Mouse (Mus musculus) C2C12 (cell line): ENCODE measurements at regions not wholly inside any gene's neighbourhood (a gene's known extent, or its start where the extent isn't known, plus 50 kb on each side); places are given as distances from the start of the nearest gene placed in this dataset.

Source experiments
- H3K27me3 ChIP-seq: one replicate; pipeline ENCODE4 v1.6.1; 2011; ENCODE audit not compliant: control insufficient read depth, insufficient read depth, insufficient read length
- H3K36me3 ChIP-seq: one replicate; pipeline ENCODE4 v1.6.1; 2011; ENCODE audit not compliant: control insufficient read depth, insufficient read depth
- H3K4me3 ChIP-seq: one replicate; pipeline ENCODE4 v1.5.1; 2011; ENCODE audit warnings: mild to moderate bottlenecking, control low read depth; ENCODE audit not compliant: poor library complexity, insufficient read depth, severe bottlenecking
- H3K79me2 ChIP-seq: one replicate; pipeline ENCODE4 v1.6.1; 2011; ENCODE audit not compliant: control insufficient read depth, insufficient read depth
- H3K79me3 ChIP-seq: one replicate; pipeline ENCODE4 v1.6.1; 2011; ENCODE audit warnings: low read depth, control low read depth
- H3ac ChIP-seq: one replicate; pipeline ENCODE3; 2011; ENCODE audit warnings: low read depth; ENCODE audit not compliant: control insufficient read depth, insufficient read length
- CEBPB ChIP-seq: IDR thresholded peaks from one replicate; pipeline ENCODE4 v1.6.1; 2011; ENCODE audit warnings: low read depth, mild to moderate bottlenecking, control low read depth, moderate library complexity
- CTCF ChIP-seq: IDR thresholded peaks from one replicate; pipeline ENCODE4 v1.5.1; 2011; ENCODE audit not compliant: control insufficient read depth, insufficient read depth, insufficient read length
- FOSL1 ChIP-seq: IDR thresholded peaks from one replicate; pipeline ENCODE4 v1.8.0; 2011; ENCODE audit warnings: mild to moderate bottlenecking, low read length; ENCODE audit not compliant: poor library complexity, insufficient read depth, severe bottlenecking
- MAX ChIP-seq: IDR thresholded peaks from one replicate; pipeline ENCODE4 v1.6.1; 2011; ENCODE audit warnings: mild to moderate bottlenecking, control low read depth
- MYOD1 ChIP-seq: IDR thresholded peaks from one replicate; pipeline ENCODE4 v1.6.1; 2011; ENCODE audit warnings: low read depth; ENCODE audit not compliant: control insufficient read depth, insufficient read length
- MYOG ChIP-seq: IDR thresholded peaks from one replicate; pipeline ENCODE4 v1.6.1; 2011; ENCODE audit not compliant: control insufficient read depth, insufficient read length; ENCODE audit errors: extremely low read depth
- USF1 ChIP-seq: IDR thresholded peaks from one replicate; pipeline ENCODE4 v1.6.1; 2011; ENCODE audit warnings: low read depth, mild to moderate bottlenecking, control low read depth, moderate library complexity

- no peaks in the 10 kb centered on the region for H3K36me3 ChIP-seq
- TF ChIP-seq MYOG (no peak), CTCF (no peak), FOSL1 (no peak), USF1 (no peak), CEBPB (no peak), MAX (no peak), MYOD1 (no peak)
- H3K27me3 ChIP-seq = no peaks in the 10 kb centered on the region
- no peak overlapping the region for H3K4me3 ChIP-seq
- no peaks in the 10 kb centered on the region for H3K79me2 ChIP-seq
- H3K79me3 ChIP-seq = no peaks in the 10 kb centered on the region
- no peak overlapping the region for H3ac ChIP-seq
These were observed 79.9 kb upstream of the Tpm1 start for GRCm38 (mm10) chr9:67129095-67129494.

- TF ChIP-seq MAX = no peak
- TF ChIP-seq MYOG = no peak
- TF ChIP-seq USF1 = no peak
- no peak for TF ChIP-seq FOSL1
- TF ChIP-seq CEBPB = no peak
- TF ChIP-seq CTCF = no peak
- no peak for TF ChIP-seq MYOD1
- no peaks in the 10 kb centered on the region for H3K36me3 ChIP-seq
- no peaks in the 10 kb centered on the region for H3K79me3 ChIP-seq
- no peak overlapping the region for H3K4me3 ChIP-seq
- H3ac ChIP-seq = no peak overlapping the region
- H3K79me2 ChIP-seq = no peaks in the 10 kb centered on the region
- no peaks in the 10 kb centered on the region for H3K27me3 ChIP-seq
These were observed 72.5 kb upstream of the Tpm1 start for GRCm38 (mm10) chr9:67121691-67122090.

GRCm38 (mm10) chr9:67118880-67119644, 69.9 kb upstream of the Tpm1 start:
- Histone ChIP-seq H3K79me2 (no peaks in the 10 kb centered on the region), H3K36me3 (no peaks in the 10 kb centered on the region), H3K4me3 (no peak overlapping the region), H3ac (no peak overlapping the region), H3K27me3 (no peaks in the 10 kb centered on the region), H3K79me3 (no peaks in the 10 kb centered on the region)
- TF ChIP-seq MYOG = no peak
- TF ChIP-seq FOSL1 = no peak
- TF ChIP-seq MAX = no peak
- TF ChIP-seq CEBPB = no peak

- no peak overlapping the region for H3ac ChIP-seq
- H3K79me3 ChIP-seq = no peaks in the 10 kb centered on the region
- H3K36me3 ChIP-seq = no peaks in the 10 kb centered on the region
- H3K79me2 ChIP-seq = no peaks in the 10 kb centered on the region
- H3K27me3 ChIP-seq = no peaks in the 10 kb centered on the region
- TF ChIP-seq MYOD1 (no peak), MAX (no peak), CTCF (no peak), FOSL1 (no peak), MYOG (no peak), USF1 (no peak), CEBPB (no peak)
- H3K4me3 ChIP-seq = no peak overlapping the region
These were observed 69.2 kb upstream of the Tpm1 start for GRCm38 (mm10) chr9:67118429-67118828.

GRCm38 (mm10) chr9:67117639-67118038, 68.4 kb upstream of the Tpm1 start:
- no peak overlapping the region for H3K4me3 ChIP-seq
- H3K27me3 ChIP-seq = no peaks in the 10 kb centered on the region
- H3K36me3 ChIP-seq = no peaks in the 10 kb centered on the region
- H3ac ChIP-seq = no peak overlapping the region
- TF ChIP-seq MAX = no peak
- no peak for TF ChIP-seq MYOG
- TF ChIP-seq USF1 = no peak
- no peak for TF ChIP-seq CEBPB
- no peak for TF ChIP-seq FOSL1
- TF ChIP-seq MYOD1 = no peak
- TF ChIP-seq CTCF = no peak
- no peaks in the 10 kb centered on the region for H3K79me3 ChIP-seq
- no peaks in the 10 kb centered on the region for H3K79me2 ChIP-seq
